Mouse (Mus musculus): ENCODE results near the gene Ip6k3.

- TF ChIP-seq CTCF (IDR thresholded peaks at IDR 0.05; ENCODE audit: borderline replicate concordance, extremely low read depth, insufficient read depth, insufficient read length) (no peak), POLR2A (IDR thresholded peaks at IDR 0.05; ENCODE audit: borderline replicate concordance, extremely low read depth, insufficient read depth, insufficient read length, poor library complexity, severe bottlenecking) (no peak)
Measured at GRCm38 (mm10) chr17:27132238-27132637, 35.4 kb downstream of the Ip6k3 start.
